Mouse (Mus musculus) adrenal gland, postnatal 14 days (tissue): ENCODE measurements around the gene Gm20388. TPM values are rescaled to one million over a fixed set of nuclear protein-coding genes. Genes with fewer than 3 reads are reported as not detected.
"Not testable (repeated sequence)": the region's sequence is repeated elsewhere in the genome, so short reads cannot be mapped to it uniquely, and the experiment has no call there.

Experiments used
- DNase-seq: peaks from one replicate; pipeline ENCODE4 v3.0.0; 2021; ENCODE audit warnings: mixed read lengths
- total RNA-seq: library from RNA; stranded (reverse); gene quantifications from 2 replicates; pipeline ENCODE4 v1.2.3, GENCODE M21; 2021

The Gm20388 gene
- total RNA-seq, 1 experiment from 2014 or later = 17.6 TPM

- no peak for DNase-seq
Observed at GRCm38 (mm10) chr8:123213118-123213772, 3302.6 kb downstream of the Gm20388 start.

GRCm38 (mm10) chr8:123215430-123215829 lies 3304.8 kb downstream of the Gm20388 start:
- no peak for DNase-seq

- DNase-seq = peak; percentile 56
Observed at GRCm38 (mm10) chr8:123220917-123221316, 3310.3 kb downstream of the Gm20388 start.

- peak; percentile 97 for DNase-seq
Observed at GRCm38 (mm10) chr8:123224278-123225266, 3313.9 kb downstream of the Gm20388 start, which contains the start of gene Cdk10. TSS of gene Cdk10 (plus strand) at chr8:123224842.

- DNase-seq = no peak
Observed at GRCm38 (mm10) chr8:123228416-123228815, 3317.8 kb downstream of the Gm20388 start.

GRCm38 (mm10) chr8:123230326-123230725 lies 3319.7 kb downstream of the Gm20388 start:
- DNase-seq = not testable (repeated sequence)

GRCm38 (mm10) chr8:123231742-123232141 lies 3321.1 kb downstream of the Gm20388 start:
- peak; percentile 62 for DNase-seq

- DNase-seq = no peak
Observed at GRCm38 (mm10) chr8:123232553-123232952, 3321.9 kb downstream of the Gm20388 start.

GRCm38 (mm10) chr8:123233300-123233699 lies 3322.7 kb downstream of the Gm20388 start:
- no peak for DNase-seq

GRCm38 (mm10) chr8:123233760-123234159 lies 3323.1 kb downstream of the Gm20388 start:
- DNase-seq = no peak

GRCm38 (mm10) chr8:123234918-123235519 lies 3324.4 kb downstream of the Gm20388 start:
- DNase-seq = no peak

GRCm38 (mm10) chr8:123235520-123236497 lies 3325.2 kb downstream of the Gm20388 start, which contains the start of gene Spata2l:
TSS of gene Spata2l (minus strand) at chr8:123236233.
- DNase-seq = peak; percentile 95

- peak; percentile 60 for DNase-seq
Observed at GRCm38 (mm10) chr8:123239398-123239797, 3328.8 kb downstream of the Gm20388 start.

- no peak for DNase-seq
Observed at GRCm38 (mm10) chr8:123242107-123242923, 3331.7 kb downstream of the Gm20388 start.

- no peak for DNase-seq
Observed at GRCm38 (mm10) chr8:123243053-123243452, 3332.4 kb downstream of the Gm20388 start.

- no peak for DNase-seq
Observed at GRCm38 (mm10) chr8:123244382-123244781, 3333.7 kb downstream of the Gm20388 start.

- no peak for DNase-seq
Observed at GRCm38 (mm10) chr8:123245543-123245942, 3334.9 kb downstream of the Gm20388 start.

GRCm38 (mm10) chr8:123247748-123248147 lies 3337.1 kb downstream of the Gm20388 start:
- no peak for DNase-seq

- no peak for DNase-seq
Observed at GRCm38 (mm10) chr8:123248596-123248995, 3338.0 kb downstream of the Gm20388 start.

GRCm38 (mm10) chr8:123250940-123251339 lies 3340.3 kb downstream of the Gm20388 start:
- DNase-seq = no peak
